Mouse (Mus musculus) ovary, adult 18-20 months (tissue): Measurements from ENCODE around the gene Ifna11.
A peak's percentile ranks its signal among the peaks of the same experiment; 100 is the strongest.
"Not testable (repeated sequence)": the region's sequence is repeated elsewhere in the genome, so short reads cannot be mapped to it uniquely, and the experiment has no call there.

Experiments
- DNase-seq: peaks from one replicate; pipeline ENCODE4 v3.0.0; 2022; ENCODE audit warnings: low spot score, mixed read lengths

The Ifna11 gene

DNA sequence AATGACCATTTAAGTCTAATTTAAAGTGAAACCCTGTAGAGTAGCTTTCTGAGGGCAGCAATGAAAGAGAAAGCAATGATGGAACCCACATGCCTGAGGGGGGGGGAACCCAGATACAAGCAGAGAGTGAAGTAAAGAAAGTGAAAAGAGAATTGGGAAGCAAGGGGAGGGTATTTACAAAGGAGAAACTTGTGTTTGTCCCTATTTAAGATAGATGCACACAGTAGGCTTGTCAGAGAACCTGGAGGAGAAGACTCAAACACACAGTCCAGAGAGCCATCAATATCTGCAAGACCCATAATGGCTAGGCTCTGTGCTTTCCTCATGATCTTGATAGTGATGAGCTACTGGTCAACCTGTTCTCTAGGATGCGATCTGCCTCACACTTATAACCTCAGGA lies at the start of gene Ifna11:
Ifna11 (plus strand) TSS at position 301 of the 400 bp plus-strand sequence.
- no peak for DNase-seq

DNA sequence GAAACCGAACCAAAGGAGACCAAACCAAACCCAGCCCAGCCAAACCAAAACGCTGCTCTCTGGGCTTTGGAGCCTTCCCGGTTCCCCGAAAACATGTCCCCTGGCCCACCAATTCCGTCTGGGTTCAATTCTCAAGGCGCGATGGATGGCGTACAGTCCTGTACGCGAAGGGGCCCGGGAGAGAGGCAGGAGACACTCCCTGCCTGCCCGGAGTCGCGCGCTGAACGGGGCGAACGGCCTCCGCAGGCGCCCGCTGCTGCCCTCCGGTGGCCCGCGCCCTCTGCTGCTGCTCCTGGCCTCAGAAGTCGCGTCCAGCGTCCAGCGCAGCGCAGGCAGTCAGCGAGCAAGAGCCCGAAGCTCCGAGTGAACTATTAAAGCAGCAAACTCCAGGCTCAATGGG lies 46.2 kb upstream of the Ifna11 start, which contains the start of gene Gm13290:
Gm13290 (plus strand) TSS at position 301 of the 400 bp plus-strand sequence.
- DNase-seq = not testable (repeated sequence)

DNA sequence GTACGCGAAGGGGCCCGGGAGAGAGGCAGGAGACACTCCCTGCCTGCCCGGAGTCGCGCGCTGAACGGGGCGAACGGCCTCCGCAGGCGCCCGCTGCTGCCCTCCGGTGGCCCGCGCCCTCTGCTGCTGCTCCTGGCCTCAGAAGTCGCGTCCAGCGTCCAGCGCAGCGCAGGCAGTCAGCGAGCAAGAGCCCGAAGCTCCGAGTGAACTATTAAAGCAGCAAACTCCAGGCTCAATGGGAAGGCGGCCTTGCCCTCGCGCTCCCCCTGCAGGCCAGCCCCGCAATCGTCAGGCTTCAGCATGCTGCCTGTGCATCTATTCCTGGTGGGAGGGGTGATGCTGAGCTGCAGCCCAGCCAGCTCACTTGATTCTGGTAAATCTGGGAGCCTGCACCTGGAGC lies 43.1 kb upstream of the Ifna11 start, which contains the start of gene Gm13289:
Gm13289 (plus strand) TSS at position 301 of the 400 bp plus-strand sequence.
- not testable (repeated sequence) for DNase-seq

DNA sequence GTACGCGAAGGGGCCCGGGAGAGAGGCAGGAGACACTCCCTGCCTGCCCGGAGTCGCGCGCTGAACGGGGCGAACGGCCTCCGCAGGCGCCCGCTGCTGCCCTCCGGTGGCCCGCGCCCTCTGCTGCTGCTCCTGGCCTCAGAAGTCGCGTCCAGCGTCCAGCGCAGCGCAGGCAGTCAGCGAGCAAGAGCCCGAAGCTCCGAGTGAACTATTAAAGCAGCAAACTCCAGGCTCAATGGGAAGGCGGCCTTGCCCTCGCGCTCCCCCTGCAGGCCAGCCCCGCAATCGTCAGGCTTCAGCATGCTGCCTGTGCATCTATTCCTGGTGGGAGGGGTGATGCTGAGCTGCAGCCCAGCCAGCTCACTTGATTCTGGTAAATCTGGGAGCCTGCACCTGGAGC lies 40.2 kb upstream of the Ifna11 start, which contains the start of gene Gm13272:
Gm13272 (plus strand) TSS at position 301 of the 400 bp plus-strand sequence.
- not testable (repeated sequence) for DNase-seq

GRCm38 (mm10) chr4:88780320-88780719 lies 39.4 kb upstream of the Ifna11 start:
- not testable (repeated sequence) for DNase-seq

GRCm38 (mm10) chr4:88781831-88782230 lies 37.9 kb upstream of the Ifna11 start, which contains the start of gene Ifnz:
Ifnz (plus strand) TSS chr4:88782131.
- not testable (repeated sequence) for DNase-seq

GRCm38 (mm10) chr4:88782335-88782734 lies 37.4 kb upstream of the Ifna11 start:
- not testable (repeated sequence) for DNase-seq

DNA sequence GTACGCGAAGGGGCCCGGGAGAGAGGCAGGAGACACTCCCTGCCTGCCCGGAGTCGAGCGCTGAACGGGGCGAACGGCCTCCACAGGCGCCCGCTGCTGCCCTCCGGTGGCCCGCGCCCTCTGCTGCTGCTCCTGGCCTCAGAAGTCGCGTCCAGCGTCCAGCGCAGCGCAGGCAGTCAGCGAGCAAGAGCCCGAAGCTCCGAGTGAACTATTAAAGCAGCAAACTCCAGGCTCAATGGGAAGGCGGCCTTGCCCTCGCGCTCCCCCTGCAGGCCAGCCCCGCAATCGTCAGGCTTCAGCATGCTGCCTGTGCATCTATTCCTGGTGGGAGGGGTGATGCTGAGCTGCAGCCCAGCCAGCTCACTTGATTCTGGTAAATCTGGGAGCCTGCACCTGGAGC lies 34.4 kb upstream of the Ifna11 start, which contains the start of gene Gm13276:
Gm13276 (plus strand) TSS at position 301 of the 400 bp plus-strand sequence.
- not testable (repeated sequence) for DNase-seq

DNA sequence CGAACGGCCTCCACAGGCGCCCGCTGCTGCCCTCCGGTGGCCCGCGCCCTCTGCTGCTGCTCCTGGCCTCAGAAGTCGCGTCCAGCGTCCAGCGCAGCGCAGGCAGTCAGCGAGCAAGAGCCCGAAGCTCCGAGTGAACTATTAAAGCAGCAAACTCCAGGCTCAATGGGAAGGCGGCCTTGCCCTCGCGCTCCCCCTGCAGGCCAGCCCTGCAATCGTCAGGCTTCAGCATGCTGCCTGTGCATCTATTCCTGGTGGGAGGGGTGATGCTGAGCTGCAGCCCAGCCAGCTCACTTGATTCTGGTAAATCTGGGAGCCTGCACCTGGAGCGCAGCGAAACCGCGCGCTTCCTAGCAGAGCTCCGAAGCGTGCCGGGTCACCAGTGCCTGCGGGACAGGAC lies 31.4 kb upstream of the Ifna11 start, which contains the start of gene Gm13277:
Gm13277 (plus strand) TSS at position 231 of the 400 bp plus-strand sequence.
- DNase-seq = peak; percentile 62

- DNase-seq = not testable (repeated sequence)
Measured at GRCm38 (mm10) chr4:88791250-88791649, 28.5 kb upstream of the Ifna11 start, which contains the start of gene Gm13278. Gm13278 (plus strand) TSS chr4:88791550.

- DNase-seq = peak; percentile 70
Measured at GRCm38 (mm10) chr4:88793936-88794675, 25.7 kb upstream of the Ifna11 start, which contains the start of gene Gm13275. Gm13275 (plus strand) TSS chr4:88794487.

- not testable (repeated sequence) for DNase-seq
Measured at GRCm38 (mm10) chr4:88797097-88797496, 22.7 kb upstream of the Ifna11 start, which contains the start of gene Gm13279. Gm13279 (plus strand) TSS chr4:88797397.

DNA sequence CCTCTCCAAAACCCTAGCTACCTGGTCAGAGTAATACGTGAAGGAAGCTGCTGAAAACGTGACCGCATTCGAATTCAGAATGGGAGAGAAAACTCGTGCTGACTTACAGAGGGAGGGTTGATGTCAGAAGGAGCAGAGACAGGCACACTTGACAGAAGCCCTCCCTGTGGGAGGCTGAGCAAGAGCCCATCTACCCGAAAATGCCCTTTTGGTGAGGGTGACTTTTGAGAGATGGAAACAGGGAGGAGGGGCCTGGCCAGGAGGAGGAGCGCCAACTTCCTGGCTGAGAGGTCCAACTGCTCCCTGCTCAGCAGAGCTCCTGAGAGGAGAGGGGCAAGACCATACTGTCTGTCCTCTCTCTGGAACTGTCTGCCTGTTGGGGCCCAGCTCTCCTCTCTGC lies 20.4 kb upstream of the Ifna11 start, which contains the start of gene Gm13285:
Gm13285 (plus strand) TSS at position 301 of the 400 bp plus-strand sequence.
- not testable (repeated sequence) for DNase-seq

- DNase-seq = not testable (repeated sequence)
Measured at GRCm38 (mm10) chr4:88802954-88803353, 16.8 kb upstream of the Ifna11 start, which contains the start of gene Gm13287. Gm13287 (plus strand) TSS chr4:88803254.

DNA sequence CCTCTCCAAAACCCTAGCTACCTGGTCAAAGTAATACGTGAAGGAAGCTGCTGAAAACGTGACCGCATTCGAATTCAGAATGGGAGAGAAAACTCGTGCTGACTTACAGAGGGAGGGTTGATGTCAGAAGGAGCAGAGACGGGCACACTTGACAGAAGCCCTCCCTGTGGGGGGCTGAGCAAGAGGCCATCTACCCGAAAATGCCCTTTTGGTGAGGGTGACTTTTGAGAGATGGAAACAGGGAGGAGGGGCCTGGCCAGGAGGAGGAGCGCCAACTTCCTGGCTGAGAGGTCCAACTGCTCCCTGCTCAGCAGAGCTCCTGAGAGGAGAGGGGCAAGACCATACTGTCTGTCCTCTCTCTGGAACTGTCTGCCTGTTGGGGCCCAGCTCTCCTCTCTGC lies 14.5 kb upstream of the Ifna11 start, which contains the start of gene Gm13288:
Gm13288 (plus strand) TSS at position 301 of the 400 bp plus-strand sequence.
- not testable (repeated sequence) for DNase-seq

DNA sequence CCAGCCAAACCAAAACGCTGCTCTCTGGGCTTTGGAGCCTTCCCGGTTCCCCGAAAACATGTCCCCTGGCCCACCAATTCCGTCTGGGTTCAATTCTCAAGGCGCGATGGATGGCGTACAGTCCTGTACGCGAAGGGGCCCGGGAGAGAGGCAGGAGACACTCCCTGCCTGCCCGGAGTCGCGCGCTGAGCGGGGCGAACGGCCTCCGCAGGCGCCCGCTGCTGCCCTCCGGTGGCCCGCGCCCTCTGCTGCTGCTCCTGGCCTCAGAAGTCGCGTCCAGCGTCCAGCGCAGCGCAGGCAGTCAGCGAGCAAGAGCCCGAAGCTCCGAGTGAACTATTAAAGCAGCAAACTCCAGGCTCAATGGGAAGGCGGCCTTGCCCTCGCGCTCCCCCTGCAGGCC lies 14.0 kb upstream of the Ifna11 start:
- DNase-seq = peak; percentile 25

DNA sequence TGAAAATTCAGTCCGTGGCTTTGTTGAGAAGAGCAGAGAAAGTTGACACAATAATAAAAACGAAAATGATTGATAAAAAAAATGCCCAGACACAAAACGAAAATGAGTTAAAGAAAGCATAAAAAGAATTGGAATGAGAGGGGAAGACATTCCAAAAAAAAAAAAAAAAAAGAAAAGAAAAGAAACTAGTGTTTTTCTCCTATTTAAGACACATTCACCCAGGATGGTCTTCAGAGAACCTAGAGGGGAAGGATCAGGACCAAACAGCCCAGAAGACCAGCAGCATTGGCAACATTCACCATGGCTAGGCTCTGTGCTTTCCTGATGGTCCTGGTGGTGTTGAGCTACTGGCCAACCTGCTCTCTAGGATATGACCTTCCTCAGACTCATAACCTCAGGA lies 3.8 kb upstream of the Ifna11 start, which contains the start of gene Ifna7:
Ifna7 (plus strand) TSS at position 301 of the 400 bp plus-strand sequence.
- DNase-seq = no peak

- DNase-seq = no peak
Measured at GRCm38 (mm10) chr4:88822995-88823394, 3.2 kb downstream of the Ifna11 start.

DNA sequence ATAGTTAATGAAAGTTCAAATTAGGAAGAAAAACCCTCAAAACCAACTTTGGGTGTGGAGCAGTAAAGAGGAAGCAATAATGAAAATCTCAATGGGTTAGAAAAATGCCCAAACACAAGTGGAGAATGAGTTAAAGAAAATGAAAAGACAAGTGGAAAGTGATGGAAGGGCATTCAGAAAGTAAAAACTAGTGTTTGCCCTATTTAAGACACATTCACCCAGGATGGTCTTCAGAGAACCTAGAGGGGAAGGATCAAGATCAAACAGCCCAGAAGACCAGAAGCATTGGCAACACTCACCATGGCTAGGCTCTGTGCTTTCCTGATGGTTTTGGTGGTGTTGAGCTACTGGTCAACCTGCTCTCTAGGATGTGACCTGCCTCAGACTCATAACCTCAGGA lies 7.4 kb downstream of the Ifna11 start, which contains the start of gene Ifna6:
Ifna6 (plus strand) TSS at position 301 of the 400 bp plus-strand sequence.
- DNase-seq = not testable (repeated sequence)

DNA sequence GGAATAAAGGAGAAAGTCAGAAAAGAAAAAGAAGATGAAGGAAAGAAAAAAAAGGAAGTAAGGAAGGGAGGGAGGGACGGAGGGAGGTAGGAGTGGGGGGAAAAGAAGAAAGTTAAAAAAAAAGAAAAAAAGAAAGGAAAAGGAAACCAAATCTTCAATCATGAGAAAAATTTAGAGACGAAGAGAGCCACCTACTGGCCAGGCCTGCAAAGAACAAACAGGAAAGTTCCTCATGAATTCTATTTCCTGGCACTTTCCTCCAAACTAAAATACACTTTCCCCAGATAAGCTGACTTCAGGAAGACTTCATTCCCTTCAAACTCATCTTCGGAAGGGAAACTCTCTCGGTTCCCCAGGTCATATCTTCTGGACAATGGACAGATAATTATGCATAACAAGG lies 10.8 kb downstream of the Ifna11 start:
- no peak for DNase-seq

GRCm38 (mm10) chr4:88835225-88835624 lies 15.5 kb downstream of the Ifna11 start, which contains the start of gene Ifna5:
Ifna5 (plus strand) TSS chr4:88835525.
- DNase-seq = not testable (repeated sequence)

GRCm38 (mm10) chr4:88838828-88839227 lies 19.1 kb downstream of the Ifna11 start:
- no peak for DNase-seq
